Mouse (Mus musculus): ENCODE measurements at regions not wholly inside any gene's neighbourhood (a gene's known extent, or its start where the extent isn't known, plus 50 kb on each side); places are given as distances from the start of the nearest gene placed in this dataset.

GRCm38 (mm10) chr7:135968638-135969037, 252.5 kb upstream of the Mki67 start:
- Histone ChIP-seq H3K27me3 (ENCODE audit: control insufficient read depth, insufficient read depth, insufficient read length) (peaks cover 6% of the 10 kb centered on the region), H3K79me3 (ENCODE audit: low read depth) (no peaks in the 10 kb centered on the region), H3K79me2 (ENCODE audit: control insufficient read depth, insufficient read depth) (no peaks in the 10 kb centered on the region), H3ac (ENCODE audit: control insufficient read depth, insufficient read length, low read depth) (no peak overlapping the region), H3K36me3 (ENCODE audit: control insufficient read depth, insufficient read depth) (no peaks in the 10 kb centered on the region), H3K4me3 (ENCODE audit: insufficient read depth, poor library complexity, severe bottlenecking) (no peak overlapping the region)
- TF ChIP-seq MAX (IDR thresholded peaks at IDR 0.05), result no peak
- TF ChIP-seq CTCF (IDR thresholded peaks at IDR 0.05; ENCODE audit: control insufficient read depth, insufficient read depth, insufficient read length), result no peak
- TF ChIP-seq USF1 (IDR thresholded peaks at IDR 0.05; ENCODE audit: low read depth), result no peak
- TF ChIP-seq CEBPB (IDR thresholded peaks at IDR 0.05; ENCODE audit: low read depth), result no peak
- no peak for TF ChIP-seq MYOD1 (IDR thresholded peaks at IDR 0.05; ENCODE audit: control insufficient read depth, insufficient read length, low read depth)
- TF ChIP-seq FOSL1 (IDR thresholded peaks at IDR 0.05; ENCODE audit: insufficient read depth, low read length, poor library complexity, severe bottlenecking), result no peak
- no peak for TF ChIP-seq MYOG (IDR thresholded peaks at IDR 0.05; ENCODE audit: control insufficient read depth, extremely low read depth, insufficient read length)

GRCm38 (mm10) chr7:135986021-135986420, 269.9 kb upstream of the Mki67 start:
- Histone ChIP-seq H3ac (ENCODE audit: control insufficient read depth, insufficient read length, low read depth) (no peak overlapping the region), H3K4me3 (ENCODE audit: insufficient read depth, poor library complexity, severe bottlenecking) (no peak overlapping the region), H3K79me3 (ENCODE audit: low read depth) (no peaks in the 10 kb centered on the region), H3K79me2 (ENCODE audit: control insufficient read depth, insufficient read depth) (no peaks in the 10 kb centered on the region), H3K36me3 (ENCODE audit: control insufficient read depth, insufficient read depth) (no peaks in the 10 kb centered on the region), H3K27me3 (ENCODE audit: control insufficient read depth, insufficient read depth, insufficient read length) (no peaks in the 10 kb centered on the region)
- TF ChIP-seq MAX (IDR thresholded peaks at IDR 0.05), result no peak
- no peak for TF ChIP-seq MYOD1 (IDR thresholded peaks at IDR 0.05; ENCODE audit: control insufficient read depth, insufficient read length, low read depth)
- no peak for TF ChIP-seq CEBPB (IDR thresholded peaks at IDR 0.05; ENCODE audit: low read depth)
- TF ChIP-seq CTCF (IDR thresholded peaks at IDR 0.05; ENCODE audit: control insufficient read depth, insufficient read depth, insufficient read length), result no peak
- TF ChIP-seq MYOG (IDR thresholded peaks at IDR 0.05; ENCODE audit: control insufficient read depth, extremely low read depth, insufficient read length), result no peak
- TF ChIP-seq USF1 (IDR thresholded peaks at IDR 0.05; ENCODE audit: low read depth), result no peak
- no peak for TF ChIP-seq FOSL1 (IDR thresholded peaks at IDR 0.05; ENCODE audit: insufficient read depth, low read length, poor library complexity, severe bottlenecking)

- Histone ChIP-seq H3K27me3 (ENCODE audit: control insufficient read depth, insufficient read depth, insufficient read length) (peaks cover 3% of the 10 kb centered on the region), H3K79me2 (ENCODE audit: control insufficient read depth, insufficient read depth) (no peaks in the 10 kb centered on the region), H3K4me3 (ENCODE audit: insufficient read depth, poor library complexity, severe bottlenecking) (no peak overlapping the region), H3ac (ENCODE audit: control insufficient read depth, insufficient read length, low read depth) (no peak overlapping the region), H3K79me3 (ENCODE audit: low read depth) (no peaks in the 10 kb centered on the region), H3K36me3 (ENCODE audit: control insufficient read depth, insufficient read depth) (no peaks in the 10 kb centered on the region)
- TF ChIP-seq MYOG (IDR thresholded peaks at IDR 0.05; ENCODE audit: control insufficient read depth, extremely low read depth, insufficient read length), result no peak
- no peak for TF ChIP-seq CTCF (IDR thresholded peaks at IDR 0.05; ENCODE audit: control insufficient read depth, insufficient read depth, insufficient read length)
- TF ChIP-seq USF1 (IDR thresholded peaks at IDR 0.05; ENCODE audit: low read depth), result no peak
These were observed 274.2 kb upstream of the Mki67 start for GRCm38 (mm10) chr7:135990321-135990720.

DNA sequence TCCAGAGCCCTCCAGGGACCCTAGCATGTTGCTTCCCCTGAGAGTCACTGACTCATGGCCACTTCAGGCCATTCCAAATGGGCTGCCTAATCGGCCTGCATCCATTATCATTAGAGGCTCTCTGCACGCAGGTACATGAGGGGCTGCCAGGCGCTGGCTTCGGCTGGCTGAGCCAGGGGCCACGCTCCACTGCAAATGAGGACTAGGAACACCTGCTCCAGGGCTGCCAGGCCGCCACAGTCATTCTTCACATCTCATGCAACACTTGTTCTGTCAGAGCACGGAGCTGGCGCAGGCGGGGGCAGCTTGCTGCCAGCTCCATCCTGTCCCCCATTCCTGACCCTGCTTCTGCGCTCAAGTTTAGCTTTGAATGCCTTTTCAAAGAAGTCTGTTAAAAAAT, 280.7 kb upstream of the Mki67 start:
- H3K79me3 ChIP-seq (ENCODE audit: low read depth), result no peaks in the 10 kb centered on the region
- H3K4me3 ChIP-seq (ENCODE audit: insufficient read depth, poor library complexity, severe bottlenecking), result no peak overlapping the region
- H3ac ChIP-seq (ENCODE audit: control insufficient read depth, insufficient read length, low read depth), result no peak overlapping the region
- peaks cover 3% of the 10 kb centered on the region for H3K27me3 ChIP-seq (ENCODE audit: control insufficient read depth, insufficient read depth, insufficient read length)
- TF ChIP-seq MYOD1 (IDR thresholded peaks at IDR 0.05; ENCODE audit: control insufficient read depth, insufficient read length, low read depth), result no peak
- no peak for TF ChIP-seq CTCF (IDR thresholded peaks at IDR 0.05; ENCODE audit: control insufficient read depth, insufficient read depth, insufficient read length)
- no peak for TF ChIP-seq CEBPB (IDR thresholded peaks at IDR 0.05; ENCODE audit: low read depth)
- no peak for TF ChIP-seq FOSL1 (IDR thresholded peaks at IDR 0.05; ENCODE audit: insufficient read depth, low read length, poor library complexity, severe bottlenecking)
- TF ChIP-seq MAX (IDR thresholded peaks at IDR 0.05), result no peak
- no peak for TF ChIP-seq MYOG (IDR thresholded peaks at IDR 0.05; ENCODE audit: control insufficient read depth, extremely low read depth, insufficient read length)
- TF ChIP-seq USF1 (IDR thresholded peaks at IDR 0.05; ENCODE audit: low read depth), result no peak
- no peaks in the 10 kb centered on the region for H3K79me2 ChIP-seq (ENCODE audit: control insufficient read depth, insufficient read depth)
- H3K36me3 ChIP-seq (ENCODE audit: control insufficient read depth, insufficient read depth), result no peaks in the 10 kb centered on the region

DNA sequence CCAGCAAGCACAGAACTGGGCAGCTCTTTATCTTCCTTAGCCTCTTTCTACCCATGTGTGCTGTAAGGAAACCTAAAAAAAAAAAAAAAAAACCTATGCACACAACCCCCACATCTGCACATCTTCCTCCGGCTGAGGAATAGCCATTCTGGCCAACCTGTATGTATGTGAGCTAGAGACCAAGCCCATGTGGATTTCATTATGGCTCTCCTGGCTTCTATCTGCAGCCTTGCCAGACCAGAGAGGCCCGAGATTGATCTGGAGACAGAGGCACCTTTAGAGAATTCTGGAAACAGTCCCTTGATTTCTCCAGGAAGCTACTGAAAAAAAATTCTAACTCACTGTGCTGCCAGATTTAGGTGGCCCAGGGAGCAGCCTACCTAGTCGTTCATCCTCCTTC, 281.5 kb upstream of the Mki67 start:
- Histone ChIP-seq H3K27me3 (ENCODE audit: control insufficient read depth, insufficient read depth, insufficient read length) (peaks cover 3% of the 10 kb centered on the region), H3K36me3 (ENCODE audit: control insufficient read depth, insufficient read depth) (no peaks in the 10 kb centered on the region), H3K79me3 (ENCODE audit: low read depth) (no peaks in the 10 kb centered on the region), H3K4me3 (ENCODE audit: insufficient read depth, poor library complexity, severe bottlenecking) (no peak overlapping the region), H3ac (ENCODE audit: control insufficient read depth, insufficient read length, low read depth) (no peak overlapping the region), H3K79me2 (ENCODE audit: control insufficient read depth, insufficient read depth) (no peaks in the 10 kb centered on the region)
- TF ChIP-seq FOSL1 (IDR thresholded peaks at IDR 0.05; ENCODE audit: insufficient read depth, low read length, poor library complexity, severe bottlenecking), result no peak

GRCm38 (mm10) chr7:136002382-136002781, 286.2 kb upstream of the Mki67 start:
- Histone ChIP-seq H3ac (ENCODE audit: control insufficient read depth, insufficient read length, low read depth) (no peak overlapping the region), H3K27me3 (ENCODE audit: control insufficient read depth, insufficient read depth, insufficient read length) (no peaks in the 10 kb centered on the region), H3K36me3 (ENCODE audit: control insufficient read depth, insufficient read depth) (no peaks in the 10 kb centered on the region), H3K4me3 (ENCODE audit: insufficient read depth, poor library complexity, severe bottlenecking) (no peak overlapping the region), H3K79me2 (ENCODE audit: control insufficient read depth, insufficient read depth) (no peaks in the 10 kb centered on the region), H3K79me3 (ENCODE audit: low read depth) (no peaks in the 10 kb centered on the region)
- no peak for TF ChIP-seq CTCF (IDR thresholded peaks at IDR 0.05; ENCODE audit: control insufficient read depth, insufficient read depth, insufficient read length)
- TF ChIP-seq USF1 (IDR thresholded peaks at IDR 0.05; ENCODE audit: low read depth), result no peak
- no peak for TF ChIP-seq MAX (IDR thresholded peaks at IDR 0.05)
- no peak for TF ChIP-seq CEBPB (IDR thresholded peaks at IDR 0.05; ENCODE audit: low read depth)
- TF ChIP-seq FOSL1 (IDR thresholded peaks at IDR 0.05; ENCODE audit: insufficient read depth, low read length, poor library complexity, severe bottlenecking), result no peak
- TF ChIP-seq MYOG (IDR thresholded peaks at IDR 0.05; ENCODE audit: control insufficient read depth, extremely low read depth, insufficient read length), result no peak
- no peak for TF ChIP-seq MYOD1 (IDR thresholded peaks at IDR 0.05; ENCODE audit: control insufficient read depth, insufficient read length, low read depth)
